Mouse (Mus musculus): Measurements from ENCODE around the gene Klf12.

GRCm38 (mm10) chr14:100069543-100070090, 214.9 kb downstream of the Klf12 start:
- TF ChIP-seq CTCF (IDR thresholded peaks at IDR 0.05; ENCODE audit: low read depth, low read length) (no peak), EP300 (IDR thresholded peaks at IDR 0.05; ENCODE audit: insufficient read depth, low read depth, low read length) (no peak)

Measured in ES-Bruce4 (cell line).